Mouse (Mus musculus): Measurements from ENCODE around the gene Itln1. TPM values are rescaled to one million over a fixed set of nuclear protein-coding genes. Genes with fewer than 3 reads are reported as not detected.

Itln1 gene
- total and polyA plus RNA-seq, 3 experiments = not detected

DNA sequence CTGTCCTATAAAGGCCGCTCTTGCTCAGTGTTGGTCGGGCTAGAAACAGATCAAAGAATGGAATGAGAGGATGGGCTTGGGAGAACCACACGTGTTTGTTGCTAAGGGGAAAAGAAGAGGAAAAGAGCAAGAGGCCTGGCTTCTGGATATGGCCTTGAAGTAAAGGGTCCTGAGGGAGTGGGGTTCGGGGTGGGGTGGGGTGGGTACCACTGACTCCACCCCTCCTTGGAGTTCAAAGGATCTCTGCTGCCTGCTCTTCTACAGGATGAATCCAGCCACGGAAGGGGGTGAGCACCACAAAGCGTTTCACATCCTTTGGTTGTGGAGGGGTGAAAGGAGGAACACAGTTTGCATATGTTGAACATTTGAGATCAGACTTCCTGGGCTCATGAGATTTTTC lies 23.3 kb upstream of the Itln1 start:
- TF ChIP-seq CTCF (IDR thresholded peaks at IDR 0.05; ENCODE audit: low read depth, low read length) (no peak), TAL1 (conservative IDR thresholded peaks at IDR 0.05; ENCODE audit: low read depth, low read length) (no peak), POLR2AphosphoS5 (IDR thresholded peaks at IDR 0.05; ENCODE audit: insufficient replicate concordance, low read depth, low read length) (no peak), GATA2 (IDR thresholded peaks at IDR 0.05; ENCODE audit: borderline replicate concordance, low read depth, low read length) (no peak), GATA1 (IDR thresholded peaks at IDR 0.05; ENCODE audit: borderline replicate concordance, low read length) (no peak)
- DNase-seq (ENCODE audit: low spot score) (no peak), ATAC-seq (ENCODE audit: extremely low read depth, insufficient number of reproducible peaks, low FRiP score, poor library complexity, severe bottlenecking) (no peak)
- Histone ChIP-seq H3K9me3 (replicated peaks) (peaks cover 37% of the 10 kb centered on the region), H3K27me3 (ENCODE audit: insufficient read depth, low read length) (no peaks in the 10 kb centered on the region), H3K4me1 (ENCODE audit: insufficient read depth, low read depth, low read length) (no peaks in the 10 kb centered on the region), H3K36me3 (replicated peaks) (no peaks in the 10 kb centered on the region), H3K4me3 (ENCODE audit: low read depth, low read length) (no peak overlapping the region)

DNA sequence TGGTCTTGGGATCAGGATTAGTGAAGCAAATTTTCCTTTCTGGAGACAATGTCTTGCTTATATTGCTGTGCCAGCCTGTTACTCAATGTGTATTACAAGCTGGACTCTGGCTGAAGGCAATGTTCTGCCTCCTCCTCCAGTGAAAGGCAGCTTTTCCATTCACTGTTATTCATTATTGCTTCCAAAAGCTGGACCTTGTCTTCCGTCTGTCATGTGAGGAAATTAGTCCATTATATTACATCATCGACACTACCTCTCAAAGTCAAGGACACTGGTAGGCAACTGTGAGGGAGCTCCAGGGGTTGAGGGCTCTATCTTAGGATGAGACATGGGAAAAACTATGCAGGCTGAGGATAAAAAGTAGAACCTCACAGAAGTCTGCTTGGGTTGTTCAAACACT lies 21.3 kb upstream of the Itln1 start:
- ATAC-seq (ENCODE audit: extremely low read depth, insufficient number of reproducible peaks, low FRiP score, poor library complexity, severe bottlenecking) (no peak), DNase-seq (ENCODE audit: low spot score) (no peak)
- Histone ChIP-seq H3K9me3 (replicated peaks) (peaks cover 39% of the 10 kb centered on the region), H3K4me1 (ENCODE audit: insufficient read depth, low read depth, low read length) (no peaks in the 10 kb centered on the region), H3K4me3 (ENCODE audit: low read depth, low read length) (no peak overlapping the region), H3K27me3 (ENCODE audit: insufficient read depth, low read length) (no peaks in the 10 kb centered on the region), H3K36me3 (replicated peaks) (no peaks in the 10 kb centered on the region)
- no peak for TF ChIP-seq CTCF (IDR thresholded peaks at IDR 0.05; ENCODE audit: low read depth, low read length)
- no peak for TF ChIP-seq POLR2AphosphoS5 (IDR thresholded peaks at IDR 0.05; ENCODE audit: insufficient replicate concordance, low read depth, low read length)
- no peak for TF ChIP-seq TAL1 (conservative IDR thresholded peaks at IDR 0.05; ENCODE audit: low read depth, low read length)
- no peak for TF ChIP-seq GATA2 (IDR thresholded peaks at IDR 0.05; ENCODE audit: borderline replicate concordance, low read depth, low read length)
- TF ChIP-seq GATA1 (IDR thresholded peaks at IDR 0.05; ENCODE audit: borderline replicate concordance, low read length) = no peak

DNA sequence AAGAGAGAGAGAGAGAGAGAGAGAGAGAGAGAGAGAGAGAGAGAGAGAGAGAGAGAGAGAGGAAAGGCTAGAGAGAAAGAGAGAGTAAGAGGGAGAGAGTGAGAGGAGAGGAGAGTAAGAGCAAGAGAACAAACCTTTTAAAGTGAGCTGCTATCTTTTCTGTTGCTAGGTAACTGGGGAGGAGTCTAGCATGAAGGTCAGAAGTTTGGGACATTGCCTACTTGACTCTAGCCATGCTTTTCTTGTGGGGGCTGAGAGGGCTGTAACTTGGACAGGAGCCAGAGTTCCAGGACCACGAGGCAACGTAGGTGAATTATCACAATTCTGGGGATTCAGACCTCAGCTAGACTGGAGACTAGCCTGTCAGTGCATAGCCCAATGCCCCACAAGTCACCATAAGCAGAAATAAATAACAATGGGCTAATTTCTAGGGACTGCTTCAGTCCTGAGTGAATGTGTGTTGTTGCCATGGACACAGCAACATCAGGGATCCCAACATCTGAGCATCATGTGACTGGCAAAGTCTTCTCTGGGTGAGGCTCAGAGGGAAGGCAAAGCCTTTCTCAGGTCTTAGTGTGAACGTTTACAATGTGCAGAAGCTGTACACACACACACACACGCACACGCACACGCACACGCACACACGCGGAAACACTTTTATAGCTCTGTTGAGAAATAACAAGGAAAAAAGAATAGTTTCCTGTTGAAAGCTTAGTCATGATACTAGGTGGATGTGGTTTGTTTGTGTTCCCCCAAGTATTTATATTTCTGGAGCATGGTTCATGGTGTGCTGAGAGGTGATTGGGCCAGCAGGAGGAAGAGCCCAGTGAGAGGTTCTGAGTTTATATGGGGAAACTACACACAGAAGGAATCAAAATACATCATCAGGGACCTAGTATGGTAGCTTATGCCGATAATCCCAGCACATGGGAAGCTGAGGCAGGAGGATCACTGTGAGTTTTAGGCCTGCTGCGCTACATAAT lies 18.6 kb upstream of the Itln1 start:
- Histone ChIP-seq H3K36me3 (replicated peaks) (no peaks in the 10 kb centered on the region), H3K27me3 (ENCODE audit: insufficient read depth, low read length) (no peaks in the 10 kb centered on the region), H3K4me1 (ENCODE audit: insufficient read depth, low read depth, low read length) (no peaks in the 10 kb centered on the region), H3K9me3 (replicated peaks) (peaks cover 25% of the 10 kb centered on the region), H3K4me3 (ENCODE audit: low read depth, low read length) (no peak overlapping the region)
- ATAC-seq (ENCODE audit: extremely low read depth, insufficient number of reproducible peaks, low FRiP score, poor library complexity, severe bottlenecking) = no peak
- no peak for DNase-seq (ENCODE audit: low spot score)
- TF ChIP-seq GATA2 (IDR thresholded peaks at IDR 0.05; ENCODE audit: borderline replicate concordance, low read depth, low read length) (no peak), POLR2AphosphoS5 (IDR thresholded peaks at IDR 0.05; ENCODE audit: insufficient replicate concordance, low read depth, low read length) (no peak), GATA1 (IDR thresholded peaks at IDR 0.05; ENCODE audit: borderline replicate concordance, low read length) (no peak), TAL1 (conservative IDR thresholded peaks at IDR 0.05; ENCODE audit: low read depth, low read length) (no peak), CTCF (IDR thresholded peaks at IDR 0.05; ENCODE audit: low read depth, low read length) (no peak)

DNA sequence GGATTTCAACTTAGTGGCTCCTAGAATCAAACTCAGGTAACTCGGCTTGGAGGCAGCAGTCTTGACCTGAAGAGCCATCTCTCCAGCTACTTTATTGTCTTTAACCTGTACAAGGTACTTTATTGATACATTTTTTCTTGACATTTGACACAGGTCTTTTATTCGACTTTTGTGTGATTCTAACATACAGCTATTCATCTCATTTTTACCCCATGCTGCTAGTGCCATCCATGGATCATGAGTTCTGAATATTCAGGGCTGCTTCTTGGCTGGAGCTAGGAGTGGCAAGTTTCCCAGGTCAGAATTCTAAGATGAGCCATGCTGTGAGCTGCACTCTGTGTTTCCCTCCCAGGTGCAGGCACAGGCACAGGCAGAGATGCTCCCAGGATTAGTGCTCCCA lies 17.1 kb upstream of the Itln1 start:
- H3K27me3 ChIP-seq (ENCODE audit: insufficient read depth, low read length) = no peaks in the 10 kb centered on the region
- TF ChIP-seq TAL1 (conservative IDR thresholded peaks at IDR 0.05; ENCODE audit: low read depth, low read length) = no peak
- TF ChIP-seq GATA1 (IDR thresholded peaks at IDR 0.05; ENCODE audit: borderline replicate concordance, low read length) = no peak
- no peak for TF ChIP-seq POLR2AphosphoS5 (IDR thresholded peaks at IDR 0.05; ENCODE audit: insufficient replicate concordance, low read depth, low read length)
- TF ChIP-seq GATA2 (IDR thresholded peaks at IDR 0.05; ENCODE audit: borderline replicate concordance, low read depth, low read length) = no peak
- TF ChIP-seq CTCF (IDR thresholded peaks at IDR 0.05; ENCODE audit: low read depth, low read length) = no peak
- H3K36me3 ChIP-seq (replicated peaks) = no peaks in the 10 kb centered on the region
- no peaks in the 10 kb centered on the region for H3K4me1 ChIP-seq (ENCODE audit: insufficient read depth, low read depth, low read length)
- DNase-seq (ENCODE audit: low spot score) (no peak), ATAC-seq (ENCODE audit: extremely low read depth, insufficient number of reproducible peaks, low FRiP score, poor library complexity, severe bottlenecking) (no peak)
- H3K4me3 ChIP-seq (ENCODE audit: low read depth, low read length) = no peak overlapping the region
- peaks cover 18% of the 10 kb centered on the region for H3K9me3 ChIP-seq (replicated peaks)

DNA sequence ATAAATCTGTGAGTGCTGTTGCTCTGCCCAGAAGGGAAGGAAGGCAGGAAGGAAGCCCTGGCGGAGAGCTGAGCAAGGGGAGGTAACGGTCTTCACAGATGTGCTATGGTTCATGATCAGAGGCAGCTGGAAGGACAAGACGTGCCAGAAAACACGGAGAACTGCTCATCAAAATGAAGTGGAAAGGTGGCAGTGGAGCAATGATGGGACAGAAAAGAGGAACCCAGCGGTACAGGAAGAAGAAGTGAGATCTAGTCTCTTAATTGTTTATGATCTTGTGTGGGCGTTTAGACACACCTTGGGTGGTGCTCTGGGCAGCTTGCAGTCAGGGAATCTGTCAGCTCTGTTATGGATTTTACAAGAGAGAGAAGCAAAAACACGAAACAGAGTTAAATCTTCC lies 16.2 kb upstream of the Itln1 start:
- Histone ChIP-seq H3K36me3 (replicated peaks) (no peaks in the 10 kb centered on the region), H3K4me1 (ENCODE audit: insufficient read depth, low read depth, low read length) (no peaks in the 10 kb centered on the region), H3K27me3 (ENCODE audit: insufficient read depth, low read length) (no peaks in the 10 kb centered on the region), H3K4me3 (ENCODE audit: low read depth, low read length) (no peak overlapping the region), H3K9me3 (replicated peaks) (peaks cover 22% of the 10 kb centered on the region)
- ATAC-seq (ENCODE audit: extremely low read depth, insufficient number of reproducible peaks, low FRiP score, poor library complexity, severe bottlenecking) = no peak
- TF ChIP-seq CTCF (IDR thresholded peaks at IDR 0.05; ENCODE audit: low read depth, low read length) = no peak
- TF ChIP-seq GATA1 (IDR thresholded peaks at IDR 0.05; ENCODE audit: borderline replicate concordance, low read length) = no peak
- no peak for TF ChIP-seq TAL1 (conservative IDR thresholded peaks at IDR 0.05; ENCODE audit: low read depth, low read length)
- no peak for TF ChIP-seq GATA2 (IDR thresholded peaks at IDR 0.05; ENCODE audit: borderline replicate concordance, low read depth, low read length)
- no peak for DNase-seq (ENCODE audit: low spot score)

DNA sequence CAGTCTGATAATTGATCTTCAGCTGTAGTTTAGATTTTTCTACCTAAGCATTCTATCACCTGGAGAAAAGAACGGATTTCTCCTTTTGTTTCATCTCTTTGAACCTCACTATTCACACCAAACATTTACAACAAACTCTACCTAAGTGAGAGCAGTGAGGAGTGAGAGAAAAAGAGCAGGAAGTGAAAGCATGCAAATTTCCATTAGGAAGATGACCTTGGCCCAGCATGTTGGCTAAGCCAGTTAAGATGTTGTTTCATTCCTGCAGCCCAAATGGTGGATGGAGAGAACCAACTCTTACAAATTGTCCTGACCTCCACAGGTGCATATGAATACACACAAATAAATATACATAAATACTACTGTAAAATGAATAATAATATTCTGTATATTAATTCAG lies 5.6 kb upstream of the Itln1 start:
- TF ChIP-seq CTCF (IDR thresholded peaks at IDR 0.05; ENCODE audit: low read depth, low read length) (no peak), GATA1 (IDR thresholded peaks at IDR 0.05; ENCODE audit: borderline replicate concordance, low read length) (no peak), GATA2 (IDR thresholded peaks at IDR 0.05; ENCODE audit: borderline replicate concordance, low read depth, low read length) (no peak), POLR2AphosphoS5 (IDR thresholded peaks at IDR 0.05; ENCODE audit: insufficient replicate concordance, low read depth, low read length) (no peak)
- no peak for DNase-seq (ENCODE audit: low spot score)
- ATAC-seq (ENCODE audit: extremely low read depth, insufficient number of reproducible peaks, low FRiP score, poor library complexity, severe bottlenecking) = no peak
- Histone ChIP-seq H3K4me3 (ENCODE audit: low read depth, low read length) (no peak overlapping the region), H3K27me3 (ENCODE audit: insufficient read depth, low read length) (no peaks in the 10 kb centered on the region), H3K9me3 (replicated peaks) (peaks cover 22% of the 10 kb centered on the region), H3K4me1 (ENCODE audit: insufficient read depth, low read depth, low read length) (no peaks in the 10 kb centered on the region), H3K36me3 (replicated peaks) (no peaks in the 10 kb centered on the region)
